Mouse (Mus musculus): ENCODE measurements around the gene Tent5b. TPM values are rescaled to one million over a fixed set of nuclear protein-coding genes. Genes with fewer than 3 reads are reported as not detected.
"Not testable (repeated sequence)": the region's sequence is repeated elsewhere in the genome, so short reads cannot be mapped to it uniquely, and the experiment has no call there.

The Tent5b gene
- total RNA-seq, 2 experiments from 2014 or later = 0.58 to 1.2 TPM

GRCm38 (mm10) chr4:133504300-133504699, 24.4 kb downstream of the Tent5b start:
- DNase-seq = no peak

- no peak for DNase-seq
Observed at GRCm38 (mm10) chr4:133504755-133505485, 25.0 kb downstream of the Tent5b start.

GRCm38 (mm10) chr4:133506573-133506972, 26.6 kb downstream of the Tent5b start:
- no peak for DNase-seq

- no peak for DNase-seq
Observed at GRCm38 (mm10) chr4:133508990-133509389, 29.1 kb downstream of the Tent5b start.

GRCm38 (mm10) chr4:133511050-133511449, 31.1 kb downstream of the Tent5b start:
- DNase-seq = no peak

GRCm38 (mm10) chr4:133512511-133512910, 32.6 kb downstream of the Tent5b start:
- DNase-seq = not testable (repeated sequence)

GRCm38 (mm10) chr4:133512972-133513371, 33.0 kb downstream of the Tent5b start:
- DNase-seq = peak; percentile 84

GRCm38 (mm10) chr4:133518601-133519368, 38.9 kb downstream of the Tent5b start, which contains the start of gene Kdf1:
Gene Kdf1, plus strand, starts transcription at chr4:133518963.
- peak; percentile 21 for DNase-seq

GRCm38 (mm10) chr4:133519369-133519665, 39.4 kb downstream of the Tent5b start:
- peak; percentile 53 for DNase-seq

- no peak for DNase-seq
Observed at GRCm38 (mm10) chr4:133521502-133521901, 41.6 kb downstream of the Tent5b start.

GRCm38 (mm10) chr4:133527788-133528187, 47.9 kb downstream of the Tent5b start:
- no peak for DNase-seq

- DNase-seq = no peak
Observed at GRCm38 (mm10) chr4:133532777-133533176, 52.8 kb downstream of the Tent5b start.

- no peak for DNase-seq
Observed at GRCm38 (mm10) chr4:133536081-133536480, 56.1 kb downstream of the Tent5b start.

GRCm38 (mm10) chr4:133536652-133537051, 56.7 kb downstream of the Tent5b start:
- peak; percentile 63 for DNase-seq

Other genes starting within 250 kb of the Tent5b start
- gene Map3k6, start 239.3 kb upstream of the Tent5b start, total RNA-seq (2021) = 10 to 100 TPM; 17.2 to 36.7 TPM
- gene Sytl1, start 217.0 kb upstream of the Tent5b start, total RNA-seq (2021) = 1 to 10 TPM; 5.2 to 6.3 TPM
- 10 to 100 TPM; 49.5 to 54.8 TPM for gene Tmem222, start 202.3 kb upstream of the Tent5b start, total RNA-seq (2021)
- 10 to 100 TPM; 46.3 to 50.1 TPM for gene Wdtc1, start 126.7 kb upstream of the Tent5b start, total RNA-seq (2021)
- gene Slc9a1, start 110.4 kb upstream of the Tent5b start, total RNA-seq (2021) = 10 to 100 TPM; 31.9 to 42.5 TPM
- gene Trnp1, start 18.4 kb downstream of the Tent5b start, total RNA-seq (2021) = 1 to 10 TPM; 6.2 to 9.3 TPM
- 1 to 10 TPM; 2.1 to 3.1 TPM for gene Kdf1, start 38.8 kb downstream of the Tent5b start, total RNA-seq (2021)
- gene Nudc, start 65.9 kb downstream of the Tent5b start, total RNA-seq (2021) = 100 to 1,000 TPM in 1 of 2 experiments, 10 to 100 TPM in 1; 95.6 to 102 TPM
- gene Nr0b2, start 73.2 kb downstream of the Tent5b start, total RNA-seq (2021) = 10 to 100 TPM; 18.0 to 19.3 TPM
- gene Gpatch3, start 94.6 kb downstream of the Tent5b start, total RNA-seq (2021) = 1 to 10 TPM; 5.7 to 8.1 TPM
- gene Gpn2, start 104.2 kb downstream of the Tent5b start, total RNA-seq (2021) = 10 to 100 TPM; 12.9 to 13.3 TPM
- 1 to 10 TPM; 2.2 to 3.8 TPM for gene Sfn, start 122.0 kb downstream of the Tent5b start, total RNA-seq (2021)
- gene Zdhhc18, start 170.0 kb downstream of the Tent5b start, total RNA-seq (2021) = 10 to 100 TPM; 25.3 to 26.0 TPM
- 10 to 100 TPM; 11.9 to 18.6 TPM for gene Pigv, start 192.5 kb downstream of the Tent5b start, total RNA-seq (2021)